Mouse (Mus musculus) MEL (cell line): ENCODE results near the gene Gm8914. TPM values are rescaled to one million over a fixed set of nuclear protein-coding genes. Genes with fewer than 3 reads are reported as not detected.
"Not testable (repeated sequence)": the region's sequence is repeated elsewhere in the genome, so short reads cannot be mapped to it uniquely, and the experiment has no call there.

ENCODE experiments used
- DNase-seq: peaks from one replicate; pipeline ENCODE4 v3.0.0; 2011; ENCODE audit warnings: low read depth, low spot score
- H3K27ac ChIP-seq: 2 replicates; pipeline ENCODE4 v1.5.1; 2012; ENCODE audit warnings: low read depth, mild to moderate bottlenecking, control low read depth, low read length, moderate library complexity; ENCODE audit not compliant: control insufficient read depth
- H3K27me3 ChIP-seq, 2 experiments: fragments of 150-350 bp in 1 of 2; sonication (generic) in 1 of 2; 2 replicates each; pipeline ENCODE4 v1.6.1; 2012; ENCODE audit warnings: low read length in 2 of 2, mild to moderate bottlenecking in 2 of 2, improper control_type of control experiment in 1 of 2, moderate library complexity in 1 of 2; ENCODE audit not compliant: insufficient read depth in 2 of 2, control insufficient read depth in 1 of 2
- H3K36me3 ChIP-seq, 2 experiments: 2 replicates each; pipeline ENCODE4 v1.6.1; 2012 to 2014; ENCODE audit warnings: low read length in 2 of 2, improper control_type of control experiment in 1 of 2, inconsistent platforms in 1 of 2, mild to moderate bottlenecking in 1 of 2; ENCODE audit not compliant: insufficient read depth in 2 of 2, control insufficient read depth in 1 of 2
- H3K4me1 ChIP-seq, 2 experiments: fragments of 150-350 bp in 1 of 2; sonication (generic) in 1 of 2; 2 replicates each; pipeline ENCODE4 v1.6.1; 2012; ENCODE audit warnings: low read length in 2 of 2, improper control_type of control experiment in 1 of 2, mild to moderate bottlenecking in 1 of 2; ENCODE audit not compliant: insufficient read depth in 2 of 2, control insufficient read depth in 1 of 2
- H3K4me3 ChIP-seq, 2 experiments: fragments of 150-350 bp in 1 of 2; sonication (generic) in 1 of 2; 2 replicates each; pipeline ENCODE4 v1.5.1; 2012; ENCODE audit warnings: low read depth in 2 of 2, low read length in 2 of 2, mild to moderate bottlenecking in 2 of 2, moderate library complexity in 2 of 2, control low read depth in 1 of 2, improper control_type of control experiment in 1 of 2; ENCODE audit not compliant: control insufficient read depth in 1 of 2, insufficient read depth in 1 of 2
- H3K79me2 ChIP-seq: 2 replicates; pipeline ENCODE4 v1.6.1; 2012; ENCODE audit warnings: mild to moderate bottlenecking, low read length, moderate library complexity; ENCODE audit not compliant: control insufficient read depth, poor library complexity, insufficient read depth
- H3K9ac ChIP-seq: 2 replicates; pipeline ENCODE4 v1.6.1; 2012; ENCODE audit warnings: low read depth, mild to moderate bottlenecking, control low read depth, low read length, moderate library complexity; ENCODE audit not compliant: control insufficient read depth, poor library complexity, severe bottlenecking
- H3K9me3 ChIP-seq: fragments of 150-350 bp; sonication (generic); replicated peaks from 2 replicates; pipeline ENCODE4 v1.6.1; 2012; ENCODE audit warnings: mild to moderate bottlenecking, low read length, improper control_type of control experiment, moderate library complexity; ENCODE audit not compliant: insufficient read depth
- polyA plus RNA-seq, 2 experiments: library from polyadenylated mRNA; stranded (reverse) in 1 of 2; unstranded in 1 of 2; fragments of >175 nt in 1 of 2; fragments of >200 nt in 1 of 2; gene quantifications; 2 replicates each; pipeline versions ENCODE4 v1.2.1 to v1.2.4; 2012; ENCODE audit warnings: low replicate concordance in 2 of 2, low read depth in 1 of 2; ENCODE audit not compliant: insufficient read length in 2 of 2, insufficient read depth in 1 of 2, missing spikeins in 1 of 2
- total RNA-seq: library from RNA; depleted of rRNA; stranded (reverse); fragments of 300-350 nt; gene quantifications from 2 replicates; pipeline ENCODE4 v1.2.3, GENCODE M21; 2012; rRNA removed

The Gm8914 gene
- total RNA-seq: not detected in 2 replicates
- polyA plus RNA-seq: not detected

DNA sequence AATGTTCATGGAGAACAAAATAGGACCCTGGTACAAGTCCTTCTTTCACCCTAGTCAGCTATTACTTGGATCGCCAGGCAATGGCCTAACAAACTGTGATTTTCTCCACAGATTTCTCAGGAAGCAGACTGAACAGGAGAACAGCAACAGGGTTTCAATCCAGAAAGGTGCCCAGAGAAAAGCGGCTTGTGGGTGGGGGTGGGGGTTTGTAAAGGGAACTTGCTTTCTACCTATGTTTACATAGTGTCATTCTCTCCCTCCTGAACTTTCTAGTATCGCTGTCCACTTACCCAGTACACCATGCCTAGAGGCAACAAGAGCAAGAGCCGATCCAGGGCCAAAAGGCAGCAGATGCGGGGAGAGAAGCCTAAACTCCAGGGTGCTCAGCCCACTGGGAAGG lies at the start of gene Gm8914:
Gene Gm8914, plus strand, starts transcription at position 301 of the 400 bp plus-strand sequence.
- DNase-seq, H3K4me1 ChIP-seq, H3K36me3 ChIP-seq, H3K4me3 ChIP-seq, H3K9ac ChIP-seq, H3K27ac ChIP-seq, H3K27me3 ChIP-seq, H3K79me2 ChIP-seq, H3K9me3 ChIP-seq: not testable (repeated sequence)

Other genes with a start within 250 kb of the Gm8914 start
- not detected in 2 replicates for gene Mageb2, start 148.4 kb upstream of the Gm8914 start, total RNA-seq
- not detected for gene Mageb2, start 148.4 kb upstream of the Gm8914 start, polyA plus RNA-seq
- not detected in 2 replicates for gene Gm5072, start 87.6 kb upstream of the Gm8914 start, total RNA-seq
- not detected for gene Gm5072, start 87.6 kb upstream of the Gm8914 start, polyA plus RNA-seq
- gene 1700084M14Rik, start 95.8 kb downstream of the Gm8914 start, total RNA-seq: not detected in 2 replicates
- not detected for gene 1700084M14Rik, start 95.8 kb downstream of the Gm8914 start, polyA plus RNA-seq
- gene Gm14781, start 152.1 kb downstream of the Gm8914 start, total RNA-seq: not detected in 2 replicates
- not detected for gene Gm14781, start 152.1 kb downstream of the Gm8914 start, polyA plus RNA-seq